Mouse (Mus musculus): ENCODE data around the gene Hoxc6. TPM values are rescaled to one million over a fixed set of nuclear protein-coding genes. Genes with fewer than 3 reads are reported as not detected.
A peak's percentile ranks its signal among the peaks of the same experiment; 100 is the strongest.

Gene Hoxc6
- polyA plus RNA-seq, 1 experiment from 2014 or later: 2.3 TPM

MicroRNAs within 50 kb of the gene (microRNA counts, 519-probe panel; counts per million panel counts)
- microRNA mmu-miR-615-3p: 470 counts per million, percentile 58 among the panel's probes with 10 or more counts
- microRNA mmu-miR-615-5p: 470 counts per million, percentile 58 among the panel's probes with 10 or more counts

Small RNA genes within 50 kb of the gene (microRNA-seq; reads per million reads assigned to microRNA genes)
- gene Mir196a-2: 1.6 reads per million
- gene Mir615: 2,097 reads per million, percentile 83 among the genes with 10 or more reads in this experiment

Other genes starting within 250 kb of the Hoxc6 start
- gene Hoxc13, start 77.2 kb upstream of the Hoxc6 start, polyA plus RNA-seq (2016; fragmentation: Nextera tagmentation; extraction: Ambion mirVana): 0.09 and 0.17 TPM in 2 replicates
- not detected in 2 replicates for gene Hoxc12, start 61.5 kb upstream of the Hoxc6 start, polyA plus RNA-seq (2016; fragmentation: Nextera tagmentation; extraction: Ambion mirVana)
- not detected in 2 replicates for gene Hoxc11, start 43.8 kb upstream of the Hoxc6 start, polyA plus RNA-seq (2016; fragmentation: Nextera tagmentation; extraction: Ambion mirVana)
- not detected in 2 replicates for gene Hoxc10, start 31.5 kb upstream of the Hoxc6 start, polyA plus RNA-seq (2016; fragmentation: Nextera tagmentation; extraction: Ambion mirVana)
- gene Hoxc5, start 30.8 kb upstream of the Hoxc6 start, polyA plus RNA-seq (2016; fragmentation: Nextera tagmentation; extraction: Ambion mirVana): 20.2 and 37.0 TPM in 2 replicates
- gene Hoxc9, start 21.8 kb upstream of the Hoxc6 start, polyA plus RNA-seq (2016; fragmentation: Nextera tagmentation; extraction: Ambion mirVana): not detected in 2 replicates
- not detected in 2 replicates for gene Hoxc8, start 7.7 kb upstream of the Hoxc6 start, polyA plus RNA-seq (2016; fragmentation: Nextera tagmentation; extraction: Ambion mirVana)
- 34.5 and 59.6 TPM in 2 replicates for gene Hoxc4, start 20.7 kb downstream of the Hoxc6 start, polyA plus RNA-seq (2016; fragmentation: Nextera tagmentation; extraction: Ambion mirVana)
- 31.3 and 34.4 TPM in 2 replicates for gene Smug1, start 168.8 kb downstream of the Hoxc6 start, polyA plus RNA-seq (2016; fragmentation: Nextera tagmentation; extraction: Ambion mirVana)
- 188 and 190 TPM in 2 replicates for gene Cbx5, start 241.6 kb downstream of the Hoxc6 start, polyA plus RNA-seq (2016; fragmentation: Nextera tagmentation; extraction: Ambion mirVana)
- gene Hnrnpa1, start 242.2 kb downstream of the Hoxc6 start, polyA plus RNA-seq (2016; fragmentation: Nextera tagmentation; extraction: Ambion mirVana): 1,137 and 1,149 TPM in 2 replicates

Measured in hindbrain, embryonic 12.5 days (tissue).